Mouse (Mus musculus): ENCODE measurements around the gene Phactr4. TPM values are rescaled to one million over a fixed set of nuclear protein-coding genes. Genes with fewer than 3 reads are reported as not detected.

The Phactr4 gene
- polyA plus RNA-seq (2015; fragmentation: Illumina TruSeq; extraction: RNeasy Lipid Tissue Mini Kit (QIAGEN cat#74804); ENCODE audit: insufficient read depth, low read depth, low replicate concordance) = 4.2 TPM

DNA sequence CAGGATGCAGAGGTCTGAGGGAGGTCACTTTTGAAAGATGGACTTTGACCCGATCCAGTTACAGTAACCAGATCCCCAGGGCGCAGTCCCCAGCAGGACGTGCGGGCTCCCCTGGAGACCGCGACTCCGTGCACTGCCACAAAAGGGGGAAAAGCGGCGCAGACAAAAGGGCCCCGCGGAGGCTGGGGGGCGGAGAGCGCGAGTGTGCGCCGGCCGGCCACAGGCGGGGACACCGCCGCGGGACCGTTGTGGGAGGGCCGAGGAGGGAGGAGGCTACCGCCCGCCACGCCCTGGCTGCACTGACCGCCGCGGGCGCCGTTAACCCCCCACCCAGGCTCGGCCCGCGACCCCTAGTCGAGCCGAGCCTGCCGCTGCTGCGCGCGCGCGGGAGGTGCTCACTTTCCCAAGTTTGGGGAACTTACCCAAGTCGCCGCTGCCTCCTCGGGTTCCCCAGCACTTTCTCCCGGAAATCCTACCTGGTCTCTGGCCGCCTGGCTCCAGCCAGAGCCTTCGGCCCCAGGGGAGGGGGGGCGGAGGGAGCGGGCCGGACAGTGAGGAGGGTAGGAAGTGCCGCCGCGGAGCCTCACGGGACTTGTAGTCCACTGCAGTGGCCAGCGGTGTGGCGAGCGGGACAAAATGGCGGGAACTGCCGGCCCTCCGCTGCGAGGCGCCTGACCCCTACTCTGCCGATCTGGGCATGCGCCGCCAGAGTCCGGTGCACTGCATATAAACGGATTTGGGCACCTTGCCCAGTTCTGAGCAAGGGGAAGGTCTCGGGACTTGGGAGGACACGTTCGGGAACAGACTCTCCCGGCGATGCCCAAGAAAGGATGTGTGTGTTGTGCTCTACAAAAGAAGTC, at the start of gene Phactr4:
Gene Phactr4, minus strand, starts transcription at position 567 of the 860 bp plus-strand sequence.

DNA sequence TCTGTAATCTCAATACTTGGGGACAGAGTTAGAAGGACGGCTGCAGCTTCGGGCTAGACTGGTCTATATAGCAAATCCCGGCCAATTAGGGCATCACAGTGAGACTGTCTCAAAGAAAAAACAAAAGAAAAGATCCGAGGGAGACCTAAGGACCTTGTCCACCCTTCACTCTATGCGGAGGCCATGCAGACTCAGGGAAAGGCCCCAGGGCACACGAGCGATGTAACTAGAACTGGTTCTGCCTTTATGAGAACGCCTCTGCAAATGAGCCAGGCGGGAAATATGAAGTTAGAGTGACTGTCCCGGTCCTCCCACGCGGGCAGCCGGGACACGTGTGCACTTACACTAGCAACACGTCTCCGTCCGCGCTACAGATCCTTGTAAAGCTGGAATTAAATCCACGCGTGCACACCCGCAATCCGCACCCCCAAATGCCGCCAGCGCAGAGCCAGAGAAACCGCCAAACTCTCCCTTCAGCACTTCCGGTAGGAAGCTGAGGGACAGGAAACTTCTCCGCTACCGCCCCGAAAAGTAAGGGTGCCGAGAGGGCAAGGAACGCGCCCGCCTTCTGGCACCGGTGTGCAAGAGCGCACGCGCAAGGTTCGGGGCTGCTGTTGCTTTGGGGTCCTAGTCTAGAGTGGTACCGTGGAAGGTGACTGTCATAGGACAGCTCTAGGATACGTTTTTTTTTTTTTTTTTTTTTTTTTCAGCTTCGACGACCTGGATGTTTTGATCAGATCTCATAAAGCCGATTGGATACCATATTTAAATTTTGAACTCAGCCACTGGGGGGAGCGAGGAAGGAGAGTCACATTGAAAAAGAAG, 41.4 kb upstream of the Phactr4 start, which contains the start of gene Med18:
Gene Med18, minus strand, starts transcription at position 492 of the 825 bp plus-strand sequence.

DNA sequence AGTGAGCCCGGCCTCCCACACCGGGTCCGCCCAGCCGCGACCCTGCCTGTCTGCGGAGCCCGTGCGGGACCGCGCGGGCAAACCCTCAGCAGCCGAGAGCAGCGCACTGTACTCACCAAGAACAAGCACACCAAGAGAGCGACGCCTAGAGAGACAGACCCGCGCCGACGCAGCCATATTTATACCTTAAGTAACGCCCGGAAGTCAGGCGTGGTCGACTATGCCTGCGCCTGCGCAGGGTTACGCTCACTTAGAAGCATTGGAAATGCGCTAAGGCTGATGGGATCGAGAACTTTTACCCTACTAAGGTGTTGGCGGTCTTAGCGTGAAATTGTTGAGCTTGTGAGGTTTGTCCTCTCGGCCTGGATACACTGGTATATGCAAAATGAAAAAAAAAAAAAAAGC, 68.8 kb downstream of the Phactr4 start, which contains the start of gene Rcc1:
Gene Rcc1, minus strand, starts transcription at position 125 of the 405 bp plus-strand sequence.

DNA sequence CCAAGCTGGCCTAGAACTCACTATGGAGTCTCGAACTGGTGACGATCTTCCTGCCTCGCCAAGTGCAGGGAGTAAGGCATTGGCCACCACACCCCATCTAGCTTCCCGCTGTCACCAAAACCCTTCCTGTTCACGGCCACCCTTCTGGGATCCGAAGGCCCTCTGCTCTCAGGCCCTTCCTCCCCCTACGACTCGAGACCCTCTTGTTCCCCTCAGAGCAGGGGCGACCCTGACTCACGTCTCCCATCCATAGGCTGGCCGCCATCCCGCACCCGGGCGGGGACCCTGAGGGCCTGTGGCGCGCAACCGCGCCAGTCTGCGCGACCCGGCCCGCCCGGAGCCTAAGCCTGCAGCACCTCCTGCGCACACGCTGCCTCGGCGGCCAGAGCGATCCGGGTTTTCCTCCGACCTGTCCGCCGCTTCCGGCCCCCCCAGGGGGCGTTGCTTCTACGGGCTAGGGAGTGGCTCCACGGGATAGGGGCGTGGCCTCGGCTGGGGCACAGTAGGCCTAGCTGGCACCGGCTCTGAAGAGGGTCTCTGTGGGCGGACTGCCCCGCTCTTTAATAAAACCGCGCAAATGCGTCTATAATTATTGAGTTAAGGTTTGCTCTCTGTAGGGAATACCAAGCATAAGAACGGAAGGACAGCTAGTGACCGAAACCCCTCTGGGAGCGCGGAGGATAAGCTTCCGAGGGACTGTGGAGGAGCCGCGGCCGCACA, 93.0 kb downstream of the Phactr4 start, which contains the start of gene Trnau1ap:
Gene Trnau1ap, minus strand, starts transcription at position 424 of the 720 bp plus-strand sequence.

Other genes starting within 250 kb of the Phactr4 start
- gene Ythdf2, start 210.2 kb downstream of the Phactr4 start, polyA plus RNA-seq (2015; fragmentation: Illumina TruSeq; extraction: RNeasy Lipid Tissue Mini Kit (QIAGEN cat#74804); ENCODE audit: insufficient read depth, low read depth, low replicate concordance) = 4.1 TPM
- 1.8 TPM for gene Gmeb1, start 160.9 kb downstream of the Phactr4 start, polyA plus RNA-seq (2015; fragmentation: Illumina TruSeq; extraction: RNeasy Lipid Tissue Mini Kit (QIAGEN cat#74804); ENCODE audit: insufficient read depth, low read depth, low replicate concordance)
- gene Taf12, start 148.1 kb downstream of the Phactr4 start, polyA plus RNA-seq (2015; fragmentation: Illumina TruSeq; extraction: RNeasy Lipid Tissue Mini Kit (QIAGEN cat#74804); ENCODE audit: insufficient read depth, low read depth, low replicate concordance) = 6.4 TPM
- not detected for gene Rab42, start 119.1 kb downstream of the Phactr4 start, polyA plus RNA-seq (2015; fragmentation: Illumina TruSeq; extraction: RNeasy Lipid Tissue Mini Kit (QIAGEN cat#74804); ENCODE audit: insufficient read depth, low read depth, low replicate concordance)
- gene Trnau1ap, start 93.0 kb downstream of the Phactr4 start, polyA plus RNA-seq (2015; fragmentation: Illumina TruSeq; extraction: RNeasy Lipid Tissue Mini Kit (QIAGEN cat#74804); ENCODE audit: insufficient read depth, low read depth, low replicate concordance) = 18.5 TPM
- 2.1 TPM for gene Rcc1, start 68.9 kb downstream of the Phactr4 start, polyA plus RNA-seq (2015; fragmentation: Illumina TruSeq; extraction: RNeasy Lipid Tissue Mini Kit (QIAGEN cat#74804); ENCODE audit: insufficient read depth, low read depth, low replicate concordance)
- 0.83 TPM for gene Med18, start 41.4 kb upstream of the Phactr4 start, polyA plus RNA-seq (2015; fragmentation: Illumina TruSeq; extraction: RNeasy Lipid Tissue Mini Kit (QIAGEN cat#74804); ENCODE audit: insufficient read depth, low read depth, low replicate concordance)
- gene Sesn2, start 88.0 kb upstream of the Phactr4 start, polyA plus RNA-seq (2015; fragmentation: Illumina TruSeq; extraction: RNeasy Lipid Tissue Mini Kit (QIAGEN cat#74804); ENCODE audit: insufficient read depth, low read depth, low replicate concordance) = 2.7 TPM
- 63.2 TPM for gene Atpif1, start 111.2 kb upstream of the Phactr4 start, polyA plus RNA-seq (2015; fragmentation: Illumina TruSeq; extraction: RNeasy Lipid Tissue Mini Kit (QIAGEN cat#74804); ENCODE audit: insufficient read depth, low read depth, low replicate concordance)
- 25.6 TPM for gene Dnajc8, start 113.1 kb upstream of the Phactr4 start, polyA plus RNA-seq (2015; fragmentation: Illumina TruSeq; extraction: RNeasy Lipid Tissue Mini Kit (QIAGEN cat#74804); ENCODE audit: insufficient read depth, low read depth, low replicate concordance)
- gene Ptafr, start 141.6 kb upstream of the Phactr4 start, polyA plus RNA-seq (2015; fragmentation: Illumina TruSeq; extraction: RNeasy Lipid Tissue Mini Kit (QIAGEN cat#74804); ENCODE audit: insufficient read depth, low read depth, low replicate concordance) = 1.2 TPM
- 5.5 TPM for gene Eya3, start 216.5 kb upstream of the Phactr4 start, polyA plus RNA-seq (2015; fragmentation: Illumina TruSeq; extraction: RNeasy Lipid Tissue Mini Kit (QIAGEN cat#74804); ENCODE audit: insufficient read depth, low read depth, low replicate concordance)

Data from pancreas, adult 10 weeks (tissue).